Mouse (Mus musculus) Muller cell, postnatal 12 days (primary cell): ENCODE results near the gene Fdx1.

ENCODE experiments used
- DNase-seq: peaks from one replicate; pipeline ENCODE4 v3.0.0-alpha.2; 2015; ENCODE audit errors: inconsistent ontology term

Gene Fdx1

GRCm38 (mm10) chr9:51961190-51961909, 2.0 kb downstream of the Fdx1 start:
- DNase-seq = no peak

DNA sequence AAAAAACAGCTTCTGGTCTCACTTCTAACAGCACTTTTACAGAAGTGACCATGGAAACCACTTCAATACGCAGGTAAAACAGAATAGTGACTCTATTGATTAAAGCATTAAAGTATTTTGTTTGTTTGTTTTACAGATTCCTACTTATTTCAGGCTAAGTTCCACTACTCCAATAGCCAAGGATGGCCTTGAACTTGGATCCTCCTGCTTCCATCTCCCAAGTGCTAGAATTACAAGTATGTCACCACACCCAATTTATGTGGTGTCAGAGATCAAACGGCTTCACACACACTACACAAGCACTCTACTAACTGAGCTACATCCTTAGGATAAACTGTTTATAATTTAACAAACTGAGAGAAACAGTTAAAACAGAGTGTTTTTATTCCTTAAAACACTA, 3.0 kb downstream of the Fdx1 start:
- DNase-seq = no peak

DNA sequence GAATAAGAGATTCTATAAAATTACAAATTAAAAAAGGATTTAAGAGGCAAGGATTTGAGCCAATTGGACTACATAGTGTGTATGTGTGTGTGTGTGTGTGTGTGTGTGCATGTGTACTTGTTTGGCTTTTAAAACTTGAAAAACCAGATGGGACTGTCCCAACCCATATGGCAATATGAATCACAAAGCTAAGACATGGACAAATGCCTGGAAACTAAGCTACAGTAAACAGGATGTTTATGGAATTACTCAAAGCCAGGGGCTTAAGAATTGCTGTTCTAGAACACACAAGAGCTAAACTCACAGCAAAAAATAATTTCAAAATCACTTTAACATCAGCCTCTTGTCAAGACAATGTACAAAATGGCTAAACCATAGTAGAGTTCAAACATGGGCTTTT, 4.4 kb downstream of the Fdx1 start:
- DNase-seq = no peak

- DNase-seq = no peak
These were observed 6.3 kb downstream of the Fdx1 start for GRCm38 (mm10) chr9:51957025-51957424.

DNA sequence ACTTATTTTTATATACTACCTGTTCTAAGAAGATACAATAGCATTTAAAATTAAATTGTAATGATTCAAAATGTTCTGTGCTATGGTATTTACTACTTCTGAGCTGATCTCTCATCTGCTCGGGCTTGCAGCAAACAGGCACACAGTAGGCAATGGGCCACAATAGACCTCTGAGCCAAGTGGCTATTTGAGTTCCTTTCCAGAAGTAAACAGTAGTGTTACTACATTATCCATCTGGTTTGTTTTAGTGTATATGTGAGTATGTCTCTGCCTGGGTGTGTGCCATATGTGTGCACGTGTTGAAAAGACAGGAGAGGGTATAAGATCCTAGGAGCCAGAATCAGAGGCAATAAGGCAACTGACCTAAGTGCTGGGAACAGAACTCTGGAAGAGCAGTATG, 6.9 kb downstream of the Fdx1 start:
- no peak for DNase-seq

- no peak for DNase-seq
These were observed 12.0 kb downstream of the Fdx1 start for GRCm38 (mm10) chr9:51951337-51951736.

- DNase-seq = no peak
These were observed 12.7 kb downstream of the Fdx1 start for GRCm38 (mm10) chr9:51950667-51951066.

GRCm38 (mm10) chr9:51950225-51950624, 13.1 kb downstream of the Fdx1 start:
- no peak for DNase-seq

- DNase-seq = no peak
These were observed 19.4 kb downstream of the Fdx1 start for GRCm38 (mm10) chr9:51943934-51944333.

GRCm38 (mm10) chr9:51934641-51935040, 28.7 kb downstream of the Fdx1 start:
- no peak for DNase-seq

GRCm38 (mm10) chr9:51931997-51932396, 31.4 kb downstream of the Fdx1 start:
- no peak for DNase-seq

GRCm38 (mm10) chr9:51931054-51931690, 32.2 kb downstream of the Fdx1 start:
- peak; percentile 41 for DNase-seq

GRCm38 (mm10) chr9:51929972-51930371, 33.4 kb downstream of the Fdx1 start:
- DNase-seq = no peak

GRCm38 (mm10) chr9:51928659-51929058, 34.7 kb downstream of the Fdx1 start:
- DNase-seq = no peak

- DNase-seq = peak; percentile 61
These were observed 35.2 kb downstream of the Fdx1 start for GRCm38 (mm10) chr9:51928116-51928515.

DNA sequence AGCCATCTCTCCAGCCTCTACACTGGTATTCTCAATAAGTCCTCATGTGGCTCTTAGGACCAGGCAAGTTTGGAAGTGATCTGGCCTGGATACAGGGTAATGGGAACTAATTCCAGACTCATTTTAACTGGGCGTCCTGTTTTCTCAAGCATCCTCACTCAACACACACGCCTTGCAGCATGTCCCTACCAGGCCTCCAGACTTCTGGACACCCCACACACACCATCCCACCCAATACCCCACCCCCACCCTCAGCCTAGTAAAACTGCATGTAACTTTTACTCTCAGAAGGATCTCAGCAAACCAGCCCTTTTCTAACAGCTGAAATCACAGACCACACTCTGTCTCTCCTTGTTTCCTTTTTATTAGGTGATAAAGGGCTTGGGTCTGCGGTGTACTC, 35.7 kb downstream of the Fdx1 start:
- DNase-seq = no peak

GRCm38 (mm10) chr9:51926629-51927028, 36.7 kb downstream of the Fdx1 start:
- no peak for DNase-seq

- DNase-seq = no peak
These were observed 38.7 kb downstream of the Fdx1 start for GRCm38 (mm10) chr9:51924551-51925081.

- no peak for DNase-seq
These were observed 40.6 kb downstream of the Fdx1 start for GRCm38 (mm10) chr9:51922756-51923155.

GRCm38 (mm10) chr9:51915580-51915979, 47.8 kb downstream of the Fdx1 start:
- DNase-seq = no peak

- DNase-seq = peak; percentile 83
These were observed 48.8 kb downstream of the Fdx1 start for GRCm38 (mm10) chr9:51914481-51915120.

GRCm38 (mm10) chr9:51908838-51909237, 54.5 kb downstream of the Fdx1 start:
- peak; percentile 57 for DNase-seq

DNA sequence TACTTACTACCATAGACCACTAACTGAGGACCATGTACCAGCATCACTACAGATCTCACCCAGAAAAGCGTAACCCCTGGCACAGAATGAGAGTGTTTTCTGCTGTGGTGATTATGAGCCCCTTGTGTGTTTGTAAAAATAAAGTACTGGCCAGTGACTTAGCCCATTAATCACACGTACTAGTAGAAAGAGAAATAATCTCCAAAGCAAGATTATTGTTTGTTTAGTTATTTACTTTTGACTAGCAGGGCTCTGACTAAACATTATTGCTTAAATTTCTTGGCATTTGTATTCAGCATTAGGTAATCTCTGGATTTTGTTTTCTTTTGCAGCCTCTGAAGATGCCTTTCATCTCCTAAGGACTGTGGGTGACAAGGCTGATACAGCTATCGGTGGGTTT, 55.1 kb downstream of the Fdx1 start:
- no peak for DNase-seq
